Mouse (Mus musculus) lung, postnatal 0 days (tissue): ENCODE data around the gene Marcks.

Source experiments
- CTCF ChIP-seq: IDR thresholded peaks from 2 replicates; pipeline ENCODE4 v1.5.1; 2016; ENCODE audit warnings: antibody characterized with exemption, mild to moderate bottlenecking
- EP300 ChIP-seq: IDR thresholded peaks from 2 replicates; pipeline ENCODE4 v1.6.1; 2016; ENCODE audit warnings: antibody characterized with exemption, mild to moderate bottlenecking, control low read depth

DNA sequence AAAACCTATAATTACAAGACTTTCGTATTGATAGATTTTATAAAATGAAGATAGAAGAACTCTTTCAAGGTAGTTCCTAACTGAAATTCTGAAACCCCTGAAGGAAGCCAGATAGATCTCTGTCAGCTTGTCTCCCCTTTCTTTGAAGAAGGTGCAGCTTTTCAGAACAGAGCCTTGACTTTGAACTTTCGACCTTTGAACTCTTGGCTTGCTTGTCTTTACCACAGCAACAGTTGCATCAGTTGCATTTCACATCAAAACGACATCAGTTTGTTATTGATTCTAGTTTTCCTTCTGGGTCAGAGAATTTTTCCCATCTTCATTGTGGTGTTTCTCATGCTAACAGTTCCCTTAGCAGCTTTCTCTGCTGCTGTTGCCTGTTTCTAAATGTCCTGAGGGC, 9.3 kb upstream of the Marcks start:
- TF ChIP-seq EP300 (no peak), CTCF (no peak)
